Comparison of ENCODE assay signal across 17 mouse cellular contexts in the genomic region with DNA sequence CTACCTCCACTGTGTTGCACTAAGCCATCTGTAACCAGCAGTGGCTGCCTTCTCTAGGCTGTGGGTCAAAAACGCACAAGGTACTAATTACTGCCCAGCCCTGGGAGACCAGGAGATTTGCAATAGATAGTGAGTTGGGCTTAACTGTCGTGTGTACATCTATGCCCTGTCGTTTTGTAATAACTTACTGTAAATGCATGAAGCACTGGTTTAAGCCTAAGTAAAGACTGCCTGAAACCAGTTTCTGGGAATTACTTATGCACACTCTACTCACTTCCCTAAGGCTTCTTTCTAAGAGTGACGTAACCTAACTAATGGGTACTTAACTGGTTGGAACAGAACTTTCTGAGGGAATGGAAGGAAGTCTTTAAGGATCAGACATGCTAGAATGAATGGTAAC. TPM values are rescaled to one million over a fixed set of nuclear protein-coding genes. Genes with fewer than 3 reads are reported as not detected.
"Had no signal": no experiment of that assay in that cellular context is flagged by ENCODE, and none has a peak within 500 bp of the region (broad histone marks: within the 10 kb centered on the region; RNA-seq: fewer than 3 reads in every experiment).

No protein-coding gene starts in this region.

- H3K9ac ChIP-seq: limb, embryonic 13.5 days; liver, embryonic 15.5 days; midbrain, embryonic 13.5 days; stomach, embryonic 15.5 days had no signal

- DNase-seq: kidney, adult 18-20 months; kidney, postnatal 4 days; lung, adult 2 months; lung, postnatal 36 days; retina, postnatal 1 day; spleen, adult 18-20 months; thymus, adult 2 months; thymus, postnatal 25 days had no signal

- H3K4me1 ChIP-seq: midbrain, embryonic 13.5 days; stomach, embryonic 15.5 days had no signal

- H3K27ac ChIP-seq: limb, embryonic 13.5 days; liver, embryonic 15.5 days; midbrain, embryonic 13.5 days; stomach, embryonic 15.5 days had no signal

- ATAC-seq: lung, postnatal 0 days; midbrain, embryonic 13.5 days had no signal

- H3K27me3 ChIP-seq: limb, embryonic 13.5 days; liver, embryonic 15.5 days; midbrain, embryonic 13.5 days; stomach, embryonic 15.5 days had no signal

- H3K9me3 ChIP-seq: limb, embryonic 13.5 days; liver, embryonic 15.5 days; midbrain, embryonic 13.5 days; stomach, embryonic 15.5 days had no signal

- H3K4me3 ChIP-seq: layer of hippocampus, adult 2 months; limb, embryonic 13.5 days; liver, embryonic 15.5 days; midbrain, embryonic 13.5 days; stomach, embryonic 15.5 days had no signal

- H3K4me2 ChIP-seq: limb, embryonic 13.5 days; liver, embryonic 11.5 days; liver, embryonic 15.5 days; midbrain, embryonic 13.5 days; stomach, embryonic 15.5 days had no signal

RNA-seq across cellular contexts. Expression of a gene that starts 57.0 kb away (rescaled TPM):
- polyA plus RNA-seq: intestine, embryonic 14.5 days; lung, adult 2 months; urinary bladder, adult 2 months had no signal
